Mouse (Mus musculus) megakaryocyte, embryonic 14.5 days (primary cell): Measurements from ENCODE around the gene Ryr1.

Experiments used
- FLI1 ChIP-seq: IDR thresholded peaks from 2 replicates; pipeline ENCODE4 v1.6.1; 2012; ENCODE audit warnings: low read length, inconsistent platforms, mixed read lengths
- GATA1 ChIP-seq: IDR thresholded peaks from 3 replicates; pipeline ENCODE4 v1.6.1; 2012; ENCODE audit warnings: mixed read lengths, low read length, inconsistent platforms, borderline replicate concordance

DNA sequence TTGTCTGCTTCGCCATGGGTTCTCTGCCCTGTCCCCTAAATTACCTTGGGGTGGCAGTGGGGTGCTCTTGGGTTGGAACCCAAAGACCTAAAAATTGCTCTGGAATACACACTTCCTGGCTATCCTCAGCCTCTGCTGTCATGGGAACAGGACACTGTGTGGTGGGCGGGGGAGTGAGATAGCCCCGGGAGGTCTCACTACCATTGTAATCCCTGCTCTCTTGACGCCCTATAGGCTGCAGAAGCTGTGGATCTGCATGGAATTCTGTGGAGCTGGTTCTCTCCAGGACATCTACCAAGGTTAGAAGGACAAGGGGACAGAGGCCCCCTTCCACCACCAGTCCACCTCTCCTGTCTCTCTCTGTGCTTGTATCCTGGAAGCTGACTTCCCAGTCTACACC is 141.1 kb downstream of the Ryr1 start:
- TF ChIP-seq GATA1, result no peak
- no peak for TF ChIP-seq FLI1
